Mouse (Mus musculus): ENCODE results near the gene Aspscr1. TPM values are rescaled to one million over a fixed set of nuclear protein-coding genes. Genes with fewer than 3 reads are reported as not detected.

Aspscr1 gene
- polyA plus RNA-seq, 1 experiment from 2014 or later = 113 TPM

Small RNA genes lying within 50 kb of the gene (microRNA-seq; reads per million reads assigned to microRNA genes)
- gene Mir6936 = 4.0 reads per million, percentile 18 among the genes with 10 or more reads in this experiment

Other genes with a start within 250 kb of the Aspscr1 start
- gene Nploc4, start 235.3 kb upstream of the Aspscr1 start, polyA plus RNA-seq (2014; fragmentation: Nextera tagmentation; extraction: Ambion mirVana) = 41.0 and 44.7 TPM in 2 replicates
- gene Tspan10, start 230.3 kb upstream of the Aspscr1 start, polyA plus RNA-seq (2014; fragmentation: Nextera tagmentation; extraction: Ambion mirVana) = not detected in 2 replicates
- 0.40 and 0.41 TPM in 2 replicates for gene Pde6g, start 219.5 kb upstream of the Aspscr1 start, polyA plus RNA-seq (2014; fragmentation: Nextera tagmentation; extraction: Ambion mirVana)
- 10.4 and 11.5 TPM in 2 replicates for gene Oxld1, start 214.9 kb upstream of the Aspscr1 start, polyA plus RNA-seq (2014; fragmentation: Nextera tagmentation; extraction: Ambion mirVana)
- gene Ccdc137, start 214.9 kb upstream of the Aspscr1 start, polyA plus RNA-seq (2014; fragmentation: Nextera tagmentation; extraction: Ambion mirVana) = 25.4 and 25.6 TPM in 2 replicates
- 48.0 and 53.0 TPM in 2 replicates for gene Arl16, start 205.4 kb upstream of the Aspscr1 start, polyA plus RNA-seq (2014; fragmentation: Nextera tagmentation; extraction: Ambion mirVana)
- gene Mrpl12, start 188.4 kb upstream of the Aspscr1 start, polyA plus RNA-seq (2014; fragmentation: Nextera tagmentation; extraction: Ambion mirVana) = 137 and 152 TPM in 2 replicates
- gene Slc25a10, start 181.1 kb upstream of the Aspscr1 start, polyA plus RNA-seq (2014; fragmentation: Nextera tagmentation; extraction: Ambion mirVana) = 30.0 and 38.7 TPM in 2 replicates
- 0.11 TPM in 1 of 2 replicates, not detected in the other for gene Gcgr, start 142.3 kb upstream of the Aspscr1 start, polyA plus RNA-seq (2014; fragmentation: Nextera tagmentation; extraction: Ambion mirVana)
- 232 and 237 TPM in 2 replicates for gene Mcrip1, start 123.2 kb upstream of the Aspscr1 start, polyA plus RNA-seq (2014; fragmentation: Nextera tagmentation; extraction: Ambion mirVana)
- gene Ppp1r27, start 121.8 kb upstream of the Aspscr1 start, polyA plus RNA-seq (2014; fragmentation: Nextera tagmentation; extraction: Ambion mirVana) = not detected in 2 replicates
- gene P4hb, start 99.7 kb upstream of the Aspscr1 start, polyA plus RNA-seq (2014; fragmentation: Nextera tagmentation; extraction: Ambion mirVana) = 492 and 493 TPM in 2 replicates
- gene Arhgdia, start 91.3 kb upstream of the Aspscr1 start, polyA plus RNA-seq (2014; fragmentation: Nextera tagmentation; extraction: Ambion mirVana) = 521 and 583 TPM in 2 replicates
- gene Alyref, start 74.6 kb upstream of the Aspscr1 start, polyA plus RNA-seq (2014; fragmentation: Nextera tagmentation; extraction: Ambion mirVana) = 820 and 827 TPM in 2 replicates
- 178 and 204 TPM in 2 replicates for gene Anapc11, start 74.6 kb upstream of the Aspscr1 start, polyA plus RNA-seq (2014; fragmentation: Nextera tagmentation; extraction: Ambion mirVana)
- gene Npb, start 64.5 kb upstream of the Aspscr1 start, polyA plus RNA-seq (2014; fragmentation: Nextera tagmentation; extraction: Ambion mirVana) = 0.38 TPM in 1 of 2 replicates, not detected in the other
- gene Pcyt2, start 55.0 kb upstream of the Aspscr1 start, polyA plus RNA-seq (2014; fragmentation: Nextera tagmentation; extraction: Ambion mirVana) = 89.4 and 101 TPM in 2 replicates
- gene Sirt7, start 47.7 kb upstream of the Aspscr1 start, polyA plus RNA-seq (2014; fragmentation: Nextera tagmentation; extraction: Ambion mirVana) = 29.5 and 33.2 TPM in 2 replicates
- gene Mafg, start 39.4 kb upstream of the Aspscr1 start, polyA plus RNA-seq (2014; fragmentation: Nextera tagmentation; extraction: Ambion mirVana) = 18.0 and 19.7 TPM in 2 replicates
- 32.4 and 32.8 TPM in 2 replicates for gene Pycr1, start 29.2 kb upstream of the Aspscr1 start, polyA plus RNA-seq (2014; fragmentation: Nextera tagmentation; extraction: Ambion mirVana)
- gene Myadml2, start 24.8 kb upstream of the Aspscr1 start, polyA plus RNA-seq (2014; fragmentation: Nextera tagmentation; extraction: Ambion mirVana) = 0.36 and 0.57 TPM in 2 replicates
- gene Notum, start 11.8 kb upstream of the Aspscr1 start, polyA plus RNA-seq (2014; fragmentation: Nextera tagmentation; extraction: Ambion mirVana) = 0.90 and 1.4 TPM in 2 replicates
- 119 and 131 TPM in 2 replicates for gene Cenpx, start 40.8 kb downstream of the Aspscr1 start, polyA plus RNA-seq (2014; fragmentation: Nextera tagmentation; extraction: Ambion mirVana)
- 30.9 TPM in 2 replicates for gene Lrrc45, start 41.0 kb downstream of the Aspscr1 start, polyA plus RNA-seq (2014; fragmentation: Nextera tagmentation; extraction: Ambion mirVana)
- 9.9 and 12.3 TPM in 2 replicates for gene Rac3, start 48.5 kb downstream of the Aspscr1 start, polyA plus RNA-seq (2014; fragmentation: Nextera tagmentation; extraction: Ambion mirVana)
- 10.6 and 12.4 TPM in 2 replicates for gene Dcxr, start 54.3 kb downstream of the Aspscr1 start, polyA plus RNA-seq (2014; fragmentation: Nextera tagmentation; extraction: Ambion mirVana)
- 1.00 and 1.1 TPM in 2 replicates for gene Cbr2, start 59.1 kb downstream of the Aspscr1 start, polyA plus RNA-seq (2014; fragmentation: Nextera tagmentation; extraction: Ambion mirVana)
- gene Hmga1b, start 89.8 kb downstream of the Aspscr1 start, polyA plus RNA-seq (2014; fragmentation: Nextera tagmentation; extraction: Ambion mirVana) = 8.2 and 9.1 TPM in 2 replicates
- gene Rfng, start 111.2 kb downstream of the Aspscr1 start, polyA plus RNA-seq (2014; fragmentation: Nextera tagmentation; extraction: Ambion mirVana) = 28.2 and 30.6 TPM in 2 replicates
- 254 and 269 TPM in 2 replicates for gene Gps1, start 111.3 kb downstream of the Aspscr1 start, polyA plus RNA-seq (2014; fragmentation: Nextera tagmentation; extraction: Ambion mirVana)
- 73.6 and 76.9 TPM in 2 replicates for gene Dus1l, start 123.4 kb downstream of the Aspscr1 start, polyA plus RNA-seq (2014; fragmentation: Nextera tagmentation; extraction: Ambion mirVana)
- 80.8 and 94.6 TPM in 2 replicates for gene Fasn, start 151.6 kb downstream of the Aspscr1 start, polyA plus RNA-seq (2014; fragmentation: Nextera tagmentation; extraction: Ambion mirVana)